8 mouse cellular contexts compared by ENCODE assay signal in the genomic region with DNA sequence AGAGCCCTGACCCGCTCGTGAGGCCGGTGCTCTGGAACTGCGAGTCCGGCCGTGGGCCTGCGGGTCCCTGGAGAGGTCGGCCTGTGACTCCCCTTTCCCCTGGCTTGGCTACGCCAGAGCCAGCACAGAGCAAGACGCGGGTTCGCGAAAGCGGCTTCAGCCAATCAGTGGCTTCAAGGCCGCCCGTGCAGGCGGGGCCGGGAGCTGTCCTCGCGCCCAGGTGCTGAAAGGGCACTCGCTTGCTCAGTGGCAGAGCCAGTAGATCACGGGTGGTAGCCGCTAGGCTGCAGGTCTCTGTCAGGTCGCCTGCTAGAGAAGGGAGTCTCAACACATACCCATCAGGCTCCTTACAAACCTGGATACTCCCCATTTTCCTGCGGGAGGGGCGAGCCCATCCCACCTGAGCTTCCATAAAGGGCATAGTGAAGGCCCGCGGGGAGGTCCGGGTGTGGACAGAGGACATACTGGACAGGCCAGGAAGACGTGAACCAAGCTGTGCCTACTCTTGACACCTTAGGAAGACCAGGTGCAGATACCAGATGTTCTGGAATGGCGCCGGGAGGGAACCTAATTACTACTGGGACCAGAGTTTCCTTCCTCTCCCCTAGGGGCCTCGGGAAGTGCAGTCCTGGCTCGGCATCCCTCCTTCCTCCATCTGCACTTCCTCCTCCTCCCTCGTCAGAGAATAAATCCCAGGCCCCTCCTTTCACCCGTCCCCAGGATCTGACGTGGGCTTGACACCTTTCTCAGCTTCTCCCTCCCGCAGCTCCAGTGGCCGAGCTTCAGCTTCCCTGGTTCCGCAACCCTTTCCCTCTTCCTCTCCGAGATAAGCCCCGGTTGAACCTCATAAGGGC. TPM values are rescaled to one million over a fixed set of nuclear protein-coding genes. Genes with fewer than 3 reads are reported as not detected.
DNase-seq lines count a peak whose midpoint lies in the region; ATAC-seq and TF ChIP-seq lines count a peak whose summit lies in the region.

TSS of gene Sez6l2 (plus strand) at position 771 of the 854 bp plus-strand sequence.

- peak; percentile 28 for DNase-seq in Patski (ENCODE audit: low read depth, low spot score)
- DNase-seq in cerebellum, adult 9-11 months: peak; percentile 94
- peak; percentile 77 to 80 for DNase-seq in frontal cortex, postnatal 10 days (ENCODE audit: low spot score in 2 of 2)
- DNase-seq in layer of hippocampus, postnatal 36 days: peak; percentile 79 to 82
- peak; percentile 83 for DNase-seq in lung, postnatal 25 days (ENCODE audit: low spot score)
- DNase-seq in retina, embryonic 14.5 days (ENCODE audit: low spot score): peak; percentile 91
- DNase-seq in thymus, postnatal 36 days: peak; percentile 90 to 91

- in situ Hi-C loops in Patski (cut with MboI; ENCODE audit: low pct_unique_long_range_greater_than_20kb): loop anchor here (5.0 kb wide), 1 partner anchor 118 kb away; the partner anchor contains the start of gene 4930451I11Rik

- POLR2A ChIA-PET in Patski (lab: Charles Lee): interaction anchor here (0.8 kb wide), 1 partner anchor 11 kb away, joined by 3 read pairs; no protein-coding TSS in a partner anchor

- peak within 1 kb of the TSS; percentile 47 for H3K4me3 ChIP-seq in hindbrain, embryonic 12.5 days

- no peaks in the 10 kb centered on the region for H3K9me3 ChIP-seq in hindbrain, embryonic 12.5 days (replicated peaks)

- under 1% methylated on average over 42 of the region's 42 CpGs for WGBS in hindbrain, embryonic 12.5 days

- H3K9ac ChIP-seq in hindbrain, embryonic 12.5 days: peak within 1 kb of the TSS; percentile 64

- H3K4me1 ChIP-seq in hindbrain, embryonic 12.5 days: peaks cover 41% of the 10 kb centered on the region

- CTCF ChIA-PET in Patski (lab: Charles Lee): no interaction called here

- peak within 1 kb of the TSS; percentile 97 for H3K4me2 ChIP-seq in hindbrain, embryonic 12.5 days (replicated peaks)

- ATAC-seq in Patski: peak; percentile 67
- peak; percentile 91 for ATAC-seq in hindbrain, embryonic 12.5 days (ENCODE audit: low FRiP score)

- peak within 1 kb of the TSS; percentile 87 for H3K27ac ChIP-seq in hindbrain, embryonic 12.5 days

- TF ChIP-seq CTCF in Patski (IDR thresholded peaks at IDR 0.05): no peak

- peaks cover 24% of the 10 kb centered on the region for H3K27me3 ChIP-seq in Patski
- H3K27me3 ChIP-seq in hindbrain, embryonic 12.5 days: peaks cover 41% of the 10 kb centered on the region

- peaks cover 13% of the 10 kb centered on the region for H3K36me3 ChIP-seq in hindbrain, embryonic 12.5 days

RNA-seq across cellular contexts. Expression of gene Sez6l2, which starts in this region (rescaled TPM):
- 0.08 TPM for polyA plus RNA-seq in Patski (2021)
- polyA plus RNA-seq in hindbrain, embryonic 12.5 days (2016; fragmentation: Nextera tagmentation; extraction: Ambion mirVana): 13.3 and 18.2 TPM in 2 replicates
- 100 to 1,000 TPM; 427 to 447 TPM for total RNA-seq in layer of hippocampus, postnatal 36 days (2021)

Comparison
In these comparisons a context has a peak if more than half of its experiments do, and no peak if none do; other contexts are left out.
1. Peak in every context shown above with its lines: DNase-seq, ATAC-seq, H3K4me3 ChIP-seq and H3K27ac ChIP-seq.
2. RNA of gene Sez6l2 (polyA plus RNA-seq): 13.3 to 18.2 TPM in hindbrain, embryonic 12.5 days; 0.08 TPM in Patski (single experiment); every median in the first group is over 10 times any median in the second.
3. Peak in DNase-seq and ATAC-seq in Patski; RNA of the gene not detected or under 1 TPM.
4. DNase-seq: peak in every context shown above with its lines; median percentile 94 in cerebellum, adult 9-11 months; 91 in retina, embryonic 14.5 days; 90 in thymus, postnatal 36 days; 83 in lung, postnatal 25 days; 80 in layer of hippocampus, postnatal 36 days; 78 in frontal cortex, postnatal 10 days; 28 in Patski.